Mouse (Mus musculus) cerebellum, adult 8-10 months (tissue): ENCODE data around the gene Map3k20.

Source experiments
- DNase-seq: peaks from one replicate; pipeline ENCODE4 v3.0.0; 2022

The Map3k20 gene

DNA sequence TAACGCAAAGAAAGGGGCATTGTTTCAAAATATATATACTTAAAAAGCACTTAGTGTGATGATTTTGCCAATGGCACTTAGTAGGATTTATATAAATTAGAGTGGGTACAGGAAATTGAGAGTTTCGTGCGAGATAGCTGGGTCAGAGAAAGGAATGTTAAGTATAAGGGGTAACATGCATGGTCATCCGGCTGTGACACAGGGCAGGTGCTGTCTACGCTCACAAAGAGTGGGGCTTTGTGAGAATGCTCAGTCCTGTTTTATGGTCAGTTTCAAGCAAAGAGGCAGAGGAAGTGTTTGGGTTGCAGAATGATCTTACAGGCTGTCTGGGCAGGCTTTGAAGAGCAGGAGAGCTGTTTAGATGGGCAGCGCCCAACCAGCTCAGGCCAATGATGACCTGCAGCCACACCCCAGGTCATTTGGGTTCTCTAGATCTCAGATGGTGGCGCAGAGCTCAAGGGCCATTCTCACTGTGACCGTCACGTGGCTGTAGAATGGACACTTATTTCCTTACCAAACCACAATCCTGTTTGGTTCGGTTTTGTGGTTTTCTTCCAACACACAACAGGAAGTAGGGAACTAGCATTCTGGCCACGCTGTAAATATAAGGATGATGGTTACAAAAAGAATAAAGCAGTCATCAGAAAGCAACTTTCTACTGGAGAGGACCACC, 37.4 kb downstream of the Map3k20 start:
- no peak for DNase-seq

DNA sequence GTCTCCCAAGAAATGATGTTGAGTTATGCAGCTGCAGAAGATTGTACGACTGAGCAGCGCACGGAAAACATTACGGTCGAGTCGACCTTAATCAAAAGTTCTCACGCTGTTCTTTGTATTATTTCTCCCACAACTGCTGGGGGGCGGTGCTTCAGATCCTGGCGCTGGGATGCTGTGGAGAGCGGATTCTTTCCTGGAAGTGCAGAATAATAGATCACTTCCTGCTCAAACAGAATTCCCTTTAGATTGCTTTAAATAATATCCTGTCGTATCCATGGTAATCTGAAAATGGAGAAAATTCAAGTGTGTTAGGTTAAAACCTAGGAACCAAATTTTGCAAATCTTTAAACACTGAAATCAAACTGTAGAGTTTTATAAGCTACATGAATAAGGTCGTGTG, 39.0 kb downstream of the Map3k20 start:
- DNase-seq, result no peak

DNA sequence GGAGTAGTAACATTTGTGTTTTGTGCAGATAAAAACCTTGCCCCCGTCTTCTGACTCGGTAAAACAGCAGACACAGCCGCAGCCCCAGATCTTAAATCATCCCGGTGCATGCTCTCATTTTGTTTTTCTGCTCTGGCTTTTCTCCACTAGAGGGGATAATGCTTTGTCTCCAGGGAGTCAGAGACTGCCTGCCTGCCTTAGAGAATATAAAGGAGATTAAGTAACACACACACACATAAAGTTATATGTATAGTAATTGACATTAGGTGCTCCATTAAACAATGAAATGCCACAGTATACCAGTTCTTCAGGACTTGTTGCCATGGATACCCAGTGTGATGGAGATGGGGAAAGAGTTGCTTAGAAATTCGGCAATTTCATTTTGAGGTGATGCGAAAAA, 41.1 kb downstream of the Map3k20 start:
- no peak for DNase-seq

DNA sequence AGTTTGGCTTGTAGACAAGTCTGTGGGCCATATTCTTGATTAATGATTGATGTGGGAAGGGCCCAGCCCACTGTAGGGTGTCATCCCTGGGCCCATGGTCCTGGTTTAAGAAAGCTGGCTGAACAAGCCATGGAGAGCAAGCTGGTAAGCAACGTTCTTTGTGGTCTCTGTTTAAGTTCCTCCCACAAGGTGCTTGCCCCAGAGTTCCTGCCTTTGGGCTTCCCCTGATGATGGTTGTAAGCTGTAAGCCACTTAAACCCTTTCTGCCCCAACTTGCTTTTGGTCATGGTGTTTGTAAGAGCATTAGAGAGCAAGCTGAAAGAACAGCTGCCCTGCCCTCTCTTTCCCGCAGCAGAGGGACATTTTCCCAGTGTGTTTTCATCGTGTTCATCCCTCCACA, 43.0 kb downstream of the Map3k20 start:
- DNase-seq, result no peak

DNA sequence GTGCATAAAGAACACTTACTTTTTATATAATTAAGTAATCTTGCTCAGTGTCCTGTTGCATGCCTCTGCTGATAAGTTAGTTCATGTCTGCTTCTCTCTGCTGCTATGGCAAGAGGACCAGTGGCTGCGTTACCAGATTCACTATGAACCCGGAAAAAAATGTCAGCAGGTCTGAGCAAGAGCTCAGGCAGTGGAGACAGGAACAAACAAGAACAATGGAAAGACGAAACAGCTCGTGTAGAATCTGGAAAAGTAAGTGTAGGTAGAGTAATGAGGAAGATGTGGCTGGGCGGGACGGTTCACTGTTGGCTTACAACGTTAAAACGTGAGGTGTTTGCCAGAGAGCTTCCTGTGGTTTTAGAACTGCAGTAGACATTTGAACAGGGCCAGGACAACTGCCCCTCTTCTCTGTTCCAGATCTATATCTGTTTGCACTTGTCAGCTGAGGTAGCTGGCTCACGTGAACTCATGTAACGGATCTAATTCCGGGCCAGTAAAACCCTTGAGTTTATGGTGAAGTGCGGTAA, 45.6 kb downstream of the Map3k20 start:
- DNase-seq, result no peak

DNA sequence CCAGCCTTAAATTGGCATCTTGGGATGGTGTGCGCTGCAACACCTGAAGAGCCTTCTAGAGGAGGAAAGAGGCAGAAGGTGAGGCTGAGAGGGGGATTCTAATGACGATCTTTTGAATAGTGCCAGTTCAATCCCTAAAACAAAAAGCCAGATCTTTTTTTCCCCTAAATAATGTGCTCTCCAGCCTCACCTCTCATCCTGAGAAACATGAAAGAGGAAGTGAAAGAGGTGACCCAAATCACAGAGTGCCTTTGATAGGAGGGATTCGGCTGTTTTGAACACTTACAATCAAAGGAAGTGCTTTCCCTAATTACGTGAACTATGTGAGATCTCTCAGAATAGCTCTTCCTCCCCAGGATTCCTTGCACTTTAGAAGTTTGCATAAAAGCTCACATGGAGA, 46.6 kb downstream of the Map3k20 start:
- no peak for DNase-seq

DNA sequence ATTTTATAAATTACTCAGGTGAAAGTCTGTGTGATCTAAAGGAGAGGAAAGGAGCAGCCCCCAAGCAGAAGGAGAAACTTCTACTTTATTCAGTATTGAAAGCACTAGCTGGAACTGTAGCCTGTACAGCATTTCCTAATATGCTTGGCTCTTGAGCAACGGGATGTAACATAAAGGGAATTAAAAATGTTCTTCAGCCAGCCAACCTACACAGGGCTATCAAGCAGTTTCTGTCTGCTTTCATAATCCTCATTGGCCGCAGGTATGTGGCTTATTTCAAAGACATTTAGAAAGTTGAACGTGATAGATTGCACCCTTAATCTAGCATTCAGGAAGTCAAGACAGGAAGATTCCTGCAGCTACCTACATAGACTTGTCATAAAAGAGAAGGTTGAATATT, 47.8 kb downstream of the Map3k20 start:
- no peak for DNase-seq

DNA sequence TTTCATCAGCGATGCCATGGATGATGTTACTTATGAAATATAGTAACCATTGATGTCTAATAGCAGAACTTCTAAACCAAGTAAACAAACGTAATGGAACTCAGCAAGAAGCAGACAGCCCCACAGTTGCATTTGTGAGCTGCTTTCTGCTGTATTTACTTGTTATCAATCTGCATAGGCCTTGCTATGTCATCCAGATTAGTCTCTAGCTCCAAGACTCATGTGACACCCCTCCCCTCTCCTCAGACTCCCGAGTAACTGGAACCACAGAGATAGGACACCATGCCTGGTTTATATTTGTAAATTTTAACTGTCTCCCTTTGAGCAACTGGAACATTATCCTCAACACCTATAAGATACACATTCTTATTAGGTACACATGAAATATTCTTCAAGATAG, 51.4 kb downstream of the Map3k20 start:
- no peak for DNase-seq

DNA sequence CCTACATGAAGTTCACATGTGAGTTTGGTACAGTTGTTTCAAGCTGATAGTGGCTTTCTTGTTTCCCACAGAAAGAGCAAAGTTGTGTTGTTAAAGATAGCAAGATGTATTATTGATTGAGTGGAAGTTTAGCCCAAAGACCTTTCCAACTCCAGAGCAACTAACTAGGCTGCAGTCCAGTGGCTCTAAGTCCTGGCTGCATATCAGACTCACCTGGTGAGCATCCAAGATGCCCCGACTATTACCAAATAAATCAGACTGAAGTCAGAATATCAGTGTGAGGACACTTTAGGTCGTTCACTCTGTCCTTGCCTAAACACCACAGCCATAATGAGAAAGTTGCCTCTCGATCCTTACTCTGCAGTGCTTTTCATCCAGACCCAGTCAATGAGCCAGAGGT, 59.8 kb downstream of the Map3k20 start:
- no peak for DNase-seq

DNA sequence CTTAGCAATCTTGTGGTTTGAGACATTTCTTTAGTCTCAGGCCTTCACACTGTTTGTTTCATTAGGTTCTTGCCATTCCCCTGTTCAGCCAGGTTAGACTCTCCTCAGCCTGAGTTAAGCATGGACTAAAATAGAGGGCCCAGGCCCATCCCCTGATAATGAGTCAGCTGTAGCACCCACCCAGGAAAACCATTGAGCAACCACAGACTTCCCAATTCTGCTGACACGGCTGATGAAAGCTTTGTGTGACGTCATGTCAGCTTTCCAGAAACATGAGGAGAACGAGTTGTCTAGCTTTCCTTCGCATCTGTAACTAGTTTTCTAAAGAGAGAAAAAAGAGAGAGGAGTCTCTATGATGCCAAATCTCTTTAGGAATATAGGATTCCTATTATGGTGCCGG, 65.9 kb downstream of the Map3k20 start:
- no peak for DNase-seq

DNA sequence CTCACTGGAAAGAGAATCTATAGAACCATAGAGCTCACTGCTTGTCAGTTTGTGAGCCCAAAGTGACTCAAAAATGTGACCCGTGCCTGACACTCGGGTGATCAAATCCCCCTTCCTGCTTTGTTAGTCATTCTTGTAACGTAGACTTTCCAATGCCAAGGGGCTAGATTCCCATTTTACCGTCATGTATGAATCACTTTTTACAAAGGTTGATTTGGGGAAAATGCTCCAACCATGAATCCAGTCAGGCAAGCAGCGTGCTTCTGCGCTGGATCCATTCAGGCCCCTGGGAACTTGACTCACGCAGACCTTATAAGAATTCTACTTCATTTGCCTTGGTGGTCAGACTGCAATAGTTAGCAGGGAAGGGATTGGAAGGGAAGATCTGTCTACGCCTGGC, 66.3 kb downstream of the Map3k20 start:
- no peak for DNase-seq

DNA sequence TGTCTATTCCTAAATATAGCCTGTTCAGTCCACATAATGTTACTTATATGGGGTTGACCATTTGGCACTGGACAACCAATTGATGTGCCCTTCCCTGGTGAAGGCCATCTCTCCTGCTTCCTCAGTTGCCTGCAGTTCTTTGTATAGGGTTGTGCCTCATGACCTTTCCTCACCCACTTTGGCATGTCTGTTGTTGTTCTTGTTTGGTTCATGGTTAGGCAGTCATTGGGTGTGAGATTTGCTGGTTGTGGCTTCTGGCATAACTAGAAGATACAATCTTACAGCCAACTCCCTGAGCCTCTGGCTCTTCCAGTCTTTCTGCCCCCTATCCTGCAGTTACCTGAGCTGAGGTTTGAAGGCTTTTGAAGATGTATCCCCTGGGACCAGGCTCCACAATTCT, 67.3 kb downstream of the Map3k20 start:
- no peak for DNase-seq

DNA sequence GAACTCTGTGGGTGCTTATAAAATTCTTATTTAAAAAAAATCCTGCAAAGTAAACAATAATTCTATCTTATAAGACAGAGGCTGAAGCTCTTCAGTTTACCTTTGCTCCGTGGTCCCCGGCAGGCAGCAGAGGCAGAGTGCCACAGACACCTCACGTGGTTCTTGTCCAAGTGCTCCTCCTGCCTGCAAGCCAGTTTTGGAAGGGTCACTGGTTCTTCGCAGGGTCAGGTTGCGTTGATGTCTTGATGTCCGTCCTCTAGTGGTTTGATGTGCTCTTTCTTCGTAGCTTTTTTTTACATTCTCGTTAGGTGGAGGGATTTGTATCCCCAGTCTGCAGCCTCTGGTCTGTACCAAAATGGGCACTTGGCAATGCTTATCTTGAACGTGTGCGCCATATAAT, 71.0 kb downstream of the Map3k20 start:
- DNase-seq, result no peak

DNA sequence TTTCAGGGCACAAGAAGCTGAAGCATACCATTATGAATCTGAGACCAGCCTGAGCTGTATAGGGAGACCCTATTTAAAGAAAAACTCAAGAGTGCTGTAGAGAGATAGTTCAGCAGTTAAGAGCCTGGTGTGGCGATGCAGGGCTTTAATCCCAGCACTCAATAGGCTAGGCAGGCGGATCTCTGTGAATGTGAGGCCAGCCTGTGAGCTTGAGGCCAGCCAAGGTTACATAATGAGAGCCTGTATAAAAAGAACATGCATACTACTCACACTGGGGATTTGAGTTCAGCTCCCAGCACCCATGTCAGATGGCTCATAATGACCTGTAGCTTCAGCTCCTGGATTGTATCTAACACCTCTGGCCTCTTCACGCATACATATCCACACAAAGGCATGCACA, 76.1 kb downstream of the Map3k20 start:
- DNase-seq, result no peak

DNA sequence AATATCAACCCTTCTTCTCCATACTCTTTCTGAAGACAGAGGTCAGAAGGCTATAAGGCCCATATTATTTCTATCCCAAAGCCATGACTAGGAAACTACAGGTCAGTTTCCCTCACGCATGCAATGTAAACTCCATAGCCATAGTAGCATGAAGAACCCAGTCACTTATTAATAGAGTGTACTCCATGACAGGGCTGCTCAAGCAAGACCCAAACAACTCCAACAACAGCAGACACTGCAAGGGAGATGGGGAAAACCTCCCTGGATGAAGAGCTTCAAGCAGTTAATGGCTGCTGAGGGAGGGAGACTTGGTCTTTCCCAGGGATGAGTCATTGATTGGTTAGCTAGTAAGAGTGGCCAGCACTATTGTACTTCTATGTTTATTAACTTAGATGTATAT, 78.0 kb downstream of the Map3k20 start:
- no peak for DNase-seq

DNA sequence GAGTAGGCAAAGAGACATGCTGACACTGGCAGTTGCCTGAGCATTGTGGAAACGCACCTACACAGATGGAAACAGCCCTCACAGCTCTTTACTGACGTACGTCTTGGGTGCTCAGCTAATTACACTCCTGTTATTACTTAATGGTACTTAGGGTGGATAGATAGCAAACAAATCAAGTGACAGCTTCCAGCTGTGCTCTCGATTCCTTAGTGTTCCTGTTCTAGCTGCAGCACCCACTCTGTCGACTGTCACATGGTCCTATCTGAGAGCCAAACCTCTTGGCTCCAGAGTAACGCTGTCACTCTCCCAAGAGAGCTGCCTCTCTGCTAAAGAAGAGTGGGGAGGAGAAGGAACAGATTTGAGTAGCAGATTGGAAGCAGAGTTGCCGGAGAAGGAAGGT, 80.5 kb downstream of the Map3k20 start:
- DNase-seq, result no peak

DNA sequence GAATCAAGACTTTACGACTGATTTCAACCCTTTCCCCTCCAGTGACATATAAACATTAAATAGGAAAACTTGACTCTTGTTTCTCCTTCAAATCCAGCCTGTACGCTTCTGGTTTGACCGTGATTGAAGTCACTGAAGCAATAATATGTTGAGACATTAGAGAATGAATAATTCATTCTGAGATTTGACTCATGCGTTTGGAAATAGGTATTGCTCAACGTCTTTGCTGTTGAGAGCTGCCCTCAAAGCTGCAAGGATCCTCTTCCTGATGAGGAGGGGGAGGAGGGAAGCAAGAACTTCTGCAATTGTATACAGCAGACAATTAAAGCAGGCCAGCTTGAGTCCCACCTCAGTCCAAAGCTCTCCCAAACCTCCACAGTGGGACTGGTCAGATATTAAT, 81.1 kb downstream of the Map3k20 start:
- no peak for DNase-seq

DNA sequence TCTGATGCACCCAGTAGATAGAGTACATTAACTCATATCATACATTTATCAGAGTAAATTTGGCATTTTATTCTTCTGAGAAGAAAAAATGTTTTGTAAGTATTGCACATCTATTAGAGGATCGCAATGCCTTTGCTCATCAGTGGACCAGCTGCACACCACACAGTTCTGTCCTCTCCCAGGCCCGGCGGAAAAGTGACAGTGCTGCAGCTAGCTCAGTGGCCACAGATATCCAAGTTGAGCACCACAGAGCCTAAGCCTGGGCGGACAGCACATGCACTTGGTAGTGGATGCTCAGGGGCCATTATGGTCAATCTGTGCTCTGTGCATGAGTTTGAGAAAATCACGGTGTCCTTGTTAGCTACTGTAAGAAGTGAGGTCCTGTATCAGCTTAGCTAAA, 82.4 kb downstream of the Map3k20 start:
- no peak for DNase-seq

DNA sequence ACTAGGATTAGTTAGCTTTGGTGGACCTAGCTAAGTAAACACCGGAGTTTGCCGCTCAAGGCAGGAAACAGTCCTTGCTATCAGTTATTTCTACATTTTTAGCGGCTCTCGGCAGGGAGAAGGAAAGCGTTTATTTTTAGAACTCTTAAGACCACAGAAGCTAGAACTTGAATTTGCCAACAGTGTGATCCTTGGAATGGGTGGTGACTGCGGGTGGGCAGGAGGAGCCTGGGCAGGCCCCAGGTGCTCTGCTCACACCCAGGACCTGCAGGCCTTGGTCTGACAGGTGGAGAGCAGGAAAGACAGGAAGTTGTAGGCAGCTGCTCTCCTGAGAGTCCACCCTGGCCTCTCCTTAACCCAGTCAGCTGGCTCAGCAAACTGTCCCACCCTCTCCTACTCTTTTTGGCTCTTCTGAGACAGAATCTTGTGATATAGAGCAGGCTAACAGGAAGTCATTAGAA, 83.7 kb downstream of the Map3k20 start:
- no peak for DNase-seq

DNA sequence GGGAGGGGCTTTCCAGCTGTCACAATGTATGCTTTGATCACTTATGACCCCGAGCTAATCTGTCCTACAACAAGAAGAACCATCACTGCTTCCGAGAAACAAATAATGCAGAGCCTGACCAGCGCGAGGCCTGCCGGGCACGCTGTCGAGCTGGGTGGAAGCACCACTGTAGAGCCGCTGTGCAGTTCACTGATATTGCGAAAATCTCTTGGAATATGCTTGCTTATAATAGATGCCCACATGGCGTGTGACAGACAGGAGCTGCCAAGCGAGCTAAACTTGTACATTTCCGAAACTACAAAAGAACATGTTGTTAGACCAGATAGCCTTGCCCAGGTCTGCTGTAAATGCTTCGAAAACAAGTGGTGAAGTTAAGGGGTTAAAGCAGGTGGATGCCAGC, 86.7 kb downstream of the Map3k20 start:
- DNase-seq, result no peak

DNA sequence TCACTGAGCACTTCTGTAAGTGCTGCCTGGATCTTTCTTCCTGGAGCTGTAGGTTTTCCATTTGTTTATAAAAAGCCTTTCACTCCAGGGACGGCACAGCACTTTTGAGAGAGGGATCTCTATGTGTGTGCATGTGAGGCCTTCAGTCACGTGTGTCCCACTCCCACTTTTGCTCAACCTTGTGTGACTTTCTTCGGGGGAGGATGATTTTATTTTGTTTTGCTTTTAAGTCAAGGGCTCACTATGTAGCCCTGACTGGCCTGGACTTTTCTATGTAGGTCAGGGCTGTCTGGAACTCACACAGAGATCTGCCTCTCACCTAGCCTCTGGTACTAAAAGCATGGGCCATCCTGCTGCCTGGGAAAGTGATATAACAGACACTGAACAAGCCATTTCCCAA, 88.6 kb downstream of the Map3k20 start:
- no peak for DNase-seq

DNA sequence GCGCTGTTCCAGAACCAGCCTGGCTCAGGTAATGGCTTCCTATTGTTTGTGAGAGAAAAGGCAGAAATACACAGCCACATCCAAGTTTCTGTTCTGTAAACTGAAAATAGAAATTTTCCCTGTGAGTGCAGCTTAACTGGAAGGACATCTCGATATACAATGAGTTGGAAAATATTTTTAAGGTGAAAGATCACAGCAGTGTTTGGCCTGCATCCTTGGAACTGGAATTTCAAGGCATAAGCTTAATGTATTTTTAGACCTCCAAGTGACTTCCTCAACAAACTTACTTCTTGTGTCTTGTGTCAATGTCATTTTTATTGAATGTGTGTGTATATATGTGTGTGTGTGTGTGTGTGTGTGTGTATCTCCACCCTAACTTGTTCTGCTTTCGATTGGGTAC, 90.4 kb downstream of the Map3k20 start:
- DNase-seq, result no peak

DNA sequence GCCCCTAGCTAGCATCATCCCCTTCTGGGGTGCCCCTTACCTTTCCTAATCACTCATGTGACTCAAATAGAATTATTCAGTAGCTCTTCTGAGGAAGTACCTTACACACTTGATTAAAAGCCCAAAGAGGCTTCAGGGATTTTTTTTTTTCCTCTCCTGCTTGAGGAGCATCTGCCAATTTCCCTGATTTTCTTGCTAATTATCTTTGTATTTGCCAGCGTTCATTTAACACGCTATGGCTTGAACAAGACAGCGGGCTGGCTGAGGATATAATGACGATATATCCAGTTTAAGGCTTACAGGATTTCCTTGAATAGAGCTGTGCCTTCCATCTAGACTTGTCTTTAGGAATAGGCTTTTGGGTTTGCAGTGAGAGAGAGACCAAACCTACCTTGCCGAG, 91.5 kb downstream of the Map3k20 start:
- no peak for DNase-seq

DNA sequence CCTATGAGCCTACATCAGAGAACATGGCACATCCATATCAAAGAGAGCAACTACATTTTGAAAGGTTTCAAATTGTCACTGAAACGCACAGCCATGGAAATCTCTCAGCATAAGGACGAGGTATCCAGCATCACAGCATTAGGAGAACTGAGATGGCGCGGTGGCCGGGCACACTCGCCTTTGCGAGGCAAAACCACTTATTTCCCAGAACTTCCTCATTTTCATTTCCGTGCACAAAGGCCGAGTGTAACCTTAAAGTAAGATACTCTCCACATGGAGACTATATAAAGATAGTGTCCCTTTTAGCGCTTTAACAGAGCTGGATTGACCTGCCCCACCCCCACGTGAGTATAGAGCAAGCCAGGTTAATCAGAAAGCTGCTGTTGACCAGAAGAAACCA, 94.0 kb downstream of the Map3k20 start:
- DNase-seq, result no peak

DNA sequence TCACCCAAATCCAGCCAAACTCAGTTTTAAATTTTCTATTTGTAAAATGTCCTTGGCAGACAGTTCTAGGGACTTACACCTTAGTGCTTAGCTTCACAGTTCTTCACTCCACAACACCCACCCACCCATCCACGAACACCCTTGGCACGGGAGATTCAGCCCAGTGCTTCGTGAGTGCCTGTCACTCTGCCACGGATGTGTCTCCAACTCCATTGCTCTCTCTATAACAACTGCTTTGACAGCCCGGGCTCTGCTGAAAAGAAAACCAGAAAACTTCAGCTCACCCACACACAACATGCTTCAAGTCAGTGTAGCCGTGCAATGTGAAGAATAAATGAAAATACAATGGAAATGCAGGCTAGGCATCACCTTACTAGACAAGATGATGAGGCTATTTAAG, 97.2 kb downstream of the Map3k20 start:
- no peak for DNase-seq

DNA sequence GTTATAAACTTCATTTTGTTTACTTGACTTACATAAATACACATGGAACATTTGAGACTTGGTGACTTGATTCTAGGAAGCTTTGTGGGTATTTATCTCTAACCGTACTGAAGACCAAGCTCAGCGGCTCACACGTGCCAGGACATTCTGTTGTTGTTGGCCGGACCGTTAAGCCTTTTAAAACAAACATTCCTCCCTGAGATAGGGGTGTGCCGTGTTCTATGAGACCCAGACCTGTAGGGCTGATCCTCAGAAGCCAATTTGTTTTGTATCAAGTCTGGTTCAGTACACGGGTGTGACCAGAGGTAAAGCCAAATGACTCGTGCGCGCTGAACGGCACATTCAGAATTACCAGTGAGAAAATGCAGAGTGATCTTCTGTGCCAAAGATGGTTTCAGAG, 97.9 kb downstream of the Map3k20 start:
- no peak for DNase-seq
